Mouse (Mus musculus) lung, adult 2 months (tissue): ENCODE results near the gene Ezh2.

ENCODE experiments used
- CTCF ChIP-seq: fragments of 200-500 bp; IDR thresholded peaks from 2 replicates; pipeline ENCODE4 v1.5.1; 2011; ENCODE audit warnings: mild to moderate bottlenecking, low read length, control low read depth; ENCODE audit not compliant: insufficient read depth
- POLR2A ChIP-seq: fragments of 200-500 bp; IDR thresholded peaks from 2 replicates; pipeline ENCODE4 v1.6.1; 2011; ENCODE audit warnings: low read depth, mild to moderate bottlenecking, control low read depth, low read length, borderline replicate concordance; ENCODE audit errors: extremely low read depth

DNA sequence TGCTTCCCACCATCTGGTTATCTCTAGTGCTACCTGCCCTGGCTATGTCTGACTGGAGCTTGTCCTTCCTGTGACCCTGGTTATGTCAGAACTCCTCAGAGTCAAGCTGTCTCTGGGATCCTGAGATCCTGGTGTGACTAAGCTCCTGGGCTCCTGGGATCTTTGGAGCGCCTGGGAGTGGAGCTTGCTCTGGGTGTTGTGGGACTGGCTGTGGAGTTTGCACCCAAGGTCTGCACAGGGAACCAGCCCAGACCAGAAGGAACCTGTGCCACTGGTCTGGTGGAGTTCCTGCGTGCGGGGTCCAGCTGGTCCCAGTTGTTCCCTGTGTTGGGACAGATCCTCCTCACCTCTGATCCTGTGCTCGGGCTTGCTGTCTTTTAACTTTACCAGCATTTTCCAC, 100.6 kb downstream of the Ezh2 start:
- no peak for TF ChIP-seq CTCF
- TF ChIP-seq POLR2A: no peak
